In the genomic region with DNA sequence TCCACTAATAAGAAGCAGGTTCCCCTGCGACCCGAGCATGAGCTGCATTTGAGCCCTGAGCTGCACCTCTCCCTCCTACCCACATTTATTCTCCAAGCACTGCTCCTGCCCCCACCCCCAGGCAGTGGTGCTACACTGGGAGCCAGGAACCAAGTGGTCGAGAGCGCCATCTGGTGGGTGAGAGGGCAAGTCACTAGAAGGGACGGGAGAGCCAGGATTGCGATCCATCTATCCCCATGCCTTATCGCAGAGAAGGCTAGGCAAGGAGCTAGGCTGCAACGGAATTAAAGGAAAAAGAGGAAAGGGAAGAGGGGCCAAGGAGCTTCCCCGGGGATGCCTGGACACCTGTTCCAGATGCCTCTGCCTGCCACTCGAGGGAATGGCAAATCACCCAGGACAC, we compare ENCODE assay signal across 8 mouse cellular contexts.
DNase-seq lines count a peak whose midpoint lies in the region; ATAC-seq lines count a peak whose summit lies in the region.

No protein-coding gene starts in this region.

- no peak overlapping the region for H3K4me3 ChIP-seq in midbrain, embryonic 12.5 days

- DNase-seq in ZHBTc4 (ENCODE audit: low read depth, low spot score), result peak; percentile 91
- DNase-seq in cerebellum, postnatal 25 days, result peak; percentile 93 to 96
- DNase-seq in frontal cortex, postnatal 25 days (ENCODE audit: low spot score in 2 of 2), result peak; percentile 87 to 89
- DNase-seq in induced T-regulatory cell, adult 2 months (ENCODE audit: low read depth), result peak; percentile 75
- peak; percentile 65 to 78 for DNase-seq in left cerebral cortex, adult 8-10 months (ENCODE audit: low spot score in 2 of 2)
- DNase-seq in skeletal muscle tissue, adult 2 months (ENCODE audit: low read depth, low spot score), result peak; percentile 36

- peaks cover 34% of the 10 kb centered on the region for H3K27me3 ChIP-seq in midbrain, embryonic 12.5 days

- no peak overlapping the region for H3K27ac ChIP-seq in midbrain, embryonic 12.5 days (replicated peaks)

- H3K9ac ChIP-seq in midbrain, embryonic 12.5 days (replicated peaks), result no peak overlapping the region

- no peak overlapping the region for H3K4me2 ChIP-seq in midbrain, embryonic 12.5 days (replicated peaks)

- no peaks in the 10 kb centered on the region; the same call in 1 of the 2 replicates for H3K4me1 ChIP-seq in midbrain, embryonic 12.5 days

- H3K9me3 ChIP-seq in midbrain, embryonic 12.5 days, result no peaks in the 10 kb centered on the region

- no peaks in the 10 kb centered on the region for H3K36me3 ChIP-seq in midbrain, embryonic 12.5 days

- WGBS in midbrain, embryonic 12.5 days, result 2% methylated on average over 10 of the region's 10 CpGs

- peak; percentile 60; the same call in 1 of the 2 replicates for ATAC-seq in midbrain, embryonic 12.5 days (ENCODE audit: low FRiP score, low read depth)
- no peak for ATAC-seq in inflammation-experienced regulatory T-cells, adult 6 months

Comparison
In these comparisons a context has a peak if more than half of its experiments do, and no peak if none do; other contexts are left out.
1. DNase-seq: peak in every context shown above with its lines; median percentile 94 in cerebellum, postnatal 25 days; 91 in ZHBTc4; 88 in frontal cortex, postnatal 25 days; 75 in induced T-regulatory cell, adult 2 months; 72 in left cerebral cortex, adult 8-10 months; 36 in skeletal muscle tissue, adult 2 months.